Mouse (Mus musculus): ENCODE measurements at regions not wholly inside any gene's neighbourhood (a gene's known extent, or its start where the extent isn't known, plus 50 kb on each side); places are given as distances from the start of the nearest gene placed in this dataset.

DNA sequence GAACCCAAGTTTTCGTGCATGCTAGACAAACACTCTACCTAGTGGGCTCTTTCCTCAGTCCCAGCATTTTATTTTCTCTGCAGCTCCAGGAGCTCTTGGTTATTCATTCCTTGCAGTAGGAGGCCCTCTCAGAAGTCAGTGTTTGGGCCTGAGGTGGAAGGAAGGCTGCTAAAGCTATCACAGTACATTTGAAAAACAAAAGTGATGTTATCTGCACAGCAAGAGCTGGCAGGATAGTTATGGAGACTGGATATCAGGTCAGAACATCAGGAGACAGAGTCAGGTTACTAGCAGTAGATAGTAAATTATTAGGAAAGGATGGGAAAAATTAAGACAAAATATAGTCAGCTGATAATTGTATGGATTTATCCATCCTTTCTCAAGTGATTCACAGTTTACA lies 152.2 kb downstream of the Mtx2 start:
- no peak for DNase-seq (ENCODE audit: low spot score)

DNA sequence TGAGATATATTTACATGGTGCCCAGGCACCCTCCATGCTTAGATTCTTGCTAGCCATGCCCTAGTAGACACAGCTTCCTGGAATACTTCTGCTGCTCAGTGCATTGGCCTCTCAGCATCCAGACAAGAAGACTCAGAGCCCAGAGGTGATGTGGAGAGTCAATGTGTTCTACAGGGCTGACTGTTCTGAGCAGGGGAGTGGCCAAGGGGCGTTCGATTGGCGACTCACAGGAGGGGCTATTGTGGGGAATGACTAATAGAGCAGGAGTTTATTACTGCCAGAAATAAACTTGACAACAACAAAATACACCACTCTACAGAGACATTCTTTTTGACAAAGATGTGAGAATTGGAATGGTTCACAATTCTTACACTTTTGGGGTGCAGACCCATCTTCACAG lies 156.3 kb downstream of the Mtx2 start:
- DNase-seq (ENCODE audit: low spot score): no peak

DNA sequence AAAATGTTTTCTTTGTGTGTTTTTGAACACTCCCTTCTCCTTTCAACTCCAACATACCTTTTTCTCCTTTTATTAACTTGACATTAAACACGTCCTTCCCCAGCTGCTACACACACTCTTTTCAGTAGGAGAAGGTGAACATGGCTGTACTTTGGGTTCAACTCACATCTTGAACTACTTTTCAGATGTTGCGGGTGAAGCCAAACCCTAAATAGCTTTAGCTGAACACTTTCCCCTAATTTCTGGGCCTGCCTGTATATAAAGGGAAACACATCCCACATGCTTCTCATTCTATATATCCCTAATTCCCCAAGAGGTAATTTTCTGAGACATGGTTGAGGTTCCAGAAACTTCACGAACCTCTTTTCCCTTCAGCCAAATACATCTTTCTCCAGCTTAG lies 168.2 kb downstream of the Mtx2 start:
- no peak for DNase-seq (ENCODE audit: low spot score)

GRCm38 (mm10) chr2:74994998-74995397 lies 169.4 kb downstream of the Mtx2 start:
- DNase-seq (ENCODE audit: low spot score): no peak

- DNase-seq (ENCODE audit: low spot score): no peak
Measured at GRCm38 (mm10) chr2:74997736-74998135, 172.1 kb downstream of the Mtx2 start.

DNA sequence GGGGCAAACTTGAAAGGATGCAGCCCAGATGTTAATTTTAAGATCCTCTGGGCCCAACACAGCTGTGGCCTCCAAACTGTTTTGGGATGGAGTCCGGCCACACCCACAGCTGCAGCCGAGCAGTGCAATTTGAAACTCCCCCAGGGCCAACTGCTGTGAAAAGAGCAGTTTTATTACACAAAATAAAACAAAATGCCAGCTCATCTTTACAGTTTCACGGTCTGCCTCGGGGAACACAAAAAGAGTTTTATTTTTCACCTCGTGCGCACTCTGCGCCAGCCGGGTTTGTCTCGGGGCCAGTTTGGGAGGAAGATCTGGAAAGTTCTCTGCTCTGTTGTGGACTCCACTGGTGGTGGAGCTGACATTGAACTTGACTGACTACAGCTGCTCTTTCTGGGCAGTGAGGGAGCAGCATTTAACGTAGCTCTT lies 174.8 kb downstream of the Mtx2 start:
- DNase-seq (ENCODE audit: low spot score): peak; percentile 53

GRCm38 (mm10) chr2:75002562-75002961 lies 177.0 kb downstream of the Mtx2 start:
- peak; percentile 49 for DNase-seq (ENCODE audit: low spot score)

DNA sequence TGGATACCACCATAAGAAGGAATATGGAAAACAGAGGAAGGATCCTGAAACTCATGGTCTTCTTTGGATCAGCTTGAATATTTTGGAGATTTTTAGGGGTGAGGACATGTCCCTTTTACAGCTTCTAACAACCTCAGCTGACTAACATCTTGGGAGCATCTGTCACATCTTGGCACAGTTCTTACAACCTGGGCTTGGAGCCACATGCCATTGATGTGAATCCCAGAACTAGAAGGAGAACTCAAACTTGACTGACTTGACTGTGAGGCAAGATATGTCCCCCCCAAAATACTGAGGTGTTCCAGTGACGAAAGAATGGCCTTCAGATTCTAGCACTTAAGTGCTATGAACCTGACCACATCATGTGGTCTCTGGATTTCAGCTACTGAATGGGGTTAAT lies 182.5 kb downstream of the Mtx2 start:
- no peak for DNase-seq (ENCODE audit: low spot score)

DNA sequence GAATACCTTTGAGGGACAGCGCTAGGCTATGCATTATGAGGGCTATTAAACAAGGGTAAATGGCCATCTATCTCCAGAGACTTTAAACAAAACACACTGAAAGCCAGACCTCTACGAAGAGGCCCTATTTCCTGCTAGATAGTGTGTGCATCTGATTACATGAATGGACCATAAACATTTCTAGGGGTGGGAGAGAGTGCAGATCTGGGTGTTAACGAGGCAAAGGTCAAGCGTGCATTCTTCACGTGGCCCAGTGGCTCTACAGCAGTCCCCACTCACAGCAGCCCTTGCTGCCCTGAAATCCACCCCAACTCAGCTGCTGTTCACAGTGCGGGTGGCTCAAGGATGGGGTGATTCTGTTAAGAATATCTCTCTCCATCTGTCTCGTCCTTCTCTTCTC lies 185.0 kb downstream of the Mtx2 start:
- DNase-seq (ENCODE audit: low spot score): no peak

DNA sequence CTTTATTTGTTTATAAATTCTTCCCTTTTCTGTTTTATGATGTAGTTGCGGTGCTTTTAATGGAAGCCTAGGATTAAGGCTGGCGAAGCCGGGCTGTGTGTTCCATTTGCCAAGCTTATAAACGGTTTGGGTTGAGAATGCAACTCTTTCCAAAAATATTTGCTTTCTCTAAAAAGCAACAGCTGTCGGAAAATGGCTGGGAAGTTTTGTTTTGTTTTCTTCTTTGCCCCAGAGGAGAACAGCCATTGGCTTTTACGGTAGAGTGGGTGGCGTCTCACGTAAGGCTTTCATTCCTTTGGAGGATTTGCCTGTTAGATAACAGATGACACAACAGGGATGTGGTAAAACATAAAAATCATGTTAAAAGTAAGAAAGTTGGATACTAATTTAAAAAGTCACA lies 186.4 kb downstream of the Mtx2 start:
- no peak for DNase-seq (ENCODE audit: low spot score)

GRCm38 (mm10) chr2:75014994-75015728 lies 189.6 kb downstream of the Mtx2 start:
- DNase-seq (ENCODE audit: low spot score): no peak

- DNase-seq (ENCODE audit: low spot score): no peak
Measured at GRCm38 (mm10) chr2:75019459-75019858, 193.9 kb downstream of the Mtx2 start.

GRCm38 (mm10) chr2:75021639-75022038 lies 196.0 kb downstream of the Mtx2 start:
- no peak for DNase-seq (ENCODE audit: low spot score)

- DNase-seq (ENCODE audit: low spot score): no peak
Measured at GRCm38 (mm10) chr2:75028151-75028550, 202.5 kb downstream of the Mtx2 start.

DNA sequence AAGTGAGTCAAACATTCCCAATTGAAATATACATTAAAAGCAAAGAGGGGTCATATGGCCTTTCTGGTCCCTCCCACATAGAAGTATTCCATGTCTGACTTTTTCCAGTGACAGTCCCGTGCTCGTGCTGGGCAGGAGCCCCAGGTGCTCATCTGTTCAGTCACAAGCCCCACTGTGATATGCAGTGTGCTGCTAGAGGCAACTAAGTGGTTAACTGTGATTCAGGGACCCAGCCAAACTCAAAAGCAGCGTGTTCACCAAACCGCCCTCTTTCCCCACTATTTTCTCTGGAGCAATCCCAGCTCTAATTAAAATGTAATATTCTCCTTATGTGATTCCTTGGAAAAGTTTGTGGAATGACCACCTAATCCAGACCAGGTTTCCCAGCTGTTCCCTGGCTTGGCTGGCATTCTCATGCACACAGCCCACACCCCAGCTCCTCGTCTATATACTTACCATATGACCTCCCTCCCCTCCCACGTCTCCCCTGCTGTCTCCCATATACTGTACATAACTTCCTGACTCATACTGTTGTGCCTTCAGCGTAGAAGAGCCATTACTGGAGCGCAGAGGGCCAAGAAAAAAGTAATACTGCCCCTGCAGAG lies 203.6 kb downstream of the Mtx2 start:
- DNase-seq (ENCODE audit: low spot score): no peak

DNA sequence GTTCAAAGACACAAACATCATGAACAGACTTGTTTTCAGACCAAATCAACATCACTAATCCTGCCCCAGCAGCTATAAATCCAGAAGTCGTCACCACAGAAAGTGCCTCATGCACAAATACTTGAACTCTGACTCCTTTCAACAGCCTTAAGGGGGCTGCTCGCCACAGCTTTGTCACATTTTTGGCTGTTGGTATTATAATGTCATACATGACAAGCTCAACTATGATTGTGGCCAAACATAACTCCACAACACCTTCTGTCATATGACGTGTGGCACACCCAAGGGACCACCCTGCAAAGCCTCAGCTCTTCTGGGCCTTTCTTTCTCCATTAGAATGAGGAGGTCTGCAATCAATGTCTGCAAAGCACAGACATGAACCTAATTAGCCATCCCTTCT lies 209.1 kb downstream of the Mtx2 start:
- DNase-seq (ENCODE audit: low spot score): no peak

GRCm38 (mm10) chr2:75039066-75039465 lies 213.5 kb downstream of the Mtx2 start:
- no peak for DNase-seq (ENCODE audit: low spot score)

- DNase-seq (ENCODE audit: low spot score): no peak
Measured at GRCm38 (mm10) chr2:75046892-75047291, 221.3 kb downstream of the Mtx2 start.

GRCm38 (mm10) chr2:75048071-75048470 lies 222.5 kb downstream of the Mtx2 start:
- no peak for DNase-seq (ENCODE audit: low spot score)

DNA sequence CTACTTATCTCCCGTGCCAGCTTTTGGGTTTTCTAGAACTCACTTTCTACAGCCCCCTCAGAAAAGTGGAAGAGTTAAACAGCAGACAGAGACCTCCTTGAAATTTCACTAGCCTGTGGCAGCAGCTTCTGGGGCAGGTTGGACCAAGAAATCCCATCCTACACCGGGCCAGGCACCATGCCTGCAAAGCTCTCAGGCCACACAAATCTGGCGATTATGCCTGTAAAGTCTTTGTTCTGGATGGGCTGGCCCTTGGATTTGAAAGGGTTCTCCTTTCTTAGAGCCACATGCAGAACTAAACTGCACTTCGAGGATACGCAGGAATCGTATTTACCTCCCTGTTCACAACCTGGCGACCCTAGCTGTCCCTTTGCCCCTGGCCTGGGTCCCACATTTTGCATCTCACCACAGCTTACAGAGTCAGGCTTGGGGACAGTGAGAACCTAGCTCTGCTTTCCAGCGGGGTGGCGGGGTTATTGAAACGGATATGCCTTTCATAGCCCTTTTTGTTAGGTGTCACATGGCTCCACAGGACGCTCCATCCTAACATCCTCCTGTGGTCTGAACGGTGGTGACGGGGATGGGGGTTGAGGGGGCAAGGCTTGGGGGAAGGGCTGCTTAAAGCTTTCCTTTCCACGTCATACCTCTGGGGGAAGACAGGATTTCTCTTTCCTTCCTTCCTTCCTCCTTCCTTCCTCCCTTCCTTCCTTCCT lies 229.0 kb downstream of the Mtx2 start:
- peak; percentile 51 for DNase-seq (ENCODE audit: low spot score)

DNA sequence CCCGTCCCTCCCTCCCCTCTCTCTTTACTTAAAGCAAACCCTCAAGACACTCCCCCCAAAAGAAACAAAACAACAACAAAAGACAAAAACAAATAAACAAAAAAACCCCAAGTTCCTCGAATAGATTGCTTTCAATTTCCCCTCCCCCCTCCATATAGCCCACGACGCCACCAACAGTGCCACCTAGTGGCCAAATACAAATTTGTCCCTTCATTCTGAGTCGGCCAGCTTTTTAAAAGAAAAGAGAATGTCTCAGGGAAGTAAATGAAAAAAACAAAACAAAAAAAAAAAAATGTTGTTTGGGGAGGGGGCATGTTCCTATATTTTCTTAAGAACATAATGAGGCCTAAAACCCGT lies 229.6 kb downstream of the Mtx2 start:
- peak; percentile 73 for DNase-seq (ENCODE audit: low spot score)

DNA sequence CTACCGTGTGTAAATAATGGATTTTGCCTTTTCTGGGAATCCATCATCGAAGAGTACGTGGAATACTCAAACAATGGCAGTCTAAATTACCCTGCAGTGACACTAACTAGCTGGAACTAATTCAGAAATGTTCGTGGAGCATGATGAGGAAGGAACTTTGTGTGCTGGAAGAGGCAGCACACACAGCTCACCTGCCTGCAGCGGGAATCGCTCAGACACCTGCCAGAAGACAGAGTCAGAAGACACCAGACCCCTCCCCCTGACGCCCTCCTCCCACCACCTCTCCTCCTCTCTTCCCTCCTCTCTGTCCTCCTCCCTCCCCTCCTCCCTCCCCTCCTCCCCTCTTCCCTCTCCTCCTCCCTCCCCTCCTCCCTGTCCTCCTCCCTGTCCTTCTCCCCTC lies 235.4 kb downstream of the Mtx2 start:
- no peak for DNase-seq (ENCODE audit: low spot score)

- no peak for DNase-seq (ENCODE audit: low spot score)
Measured at GRCm38 (mm10) chr2:75061456-75062188, 236.0 kb downstream of the Mtx2 start.

All from testis, postnatal 10 days (tissue).